Mouse (Mus musculus): ENCODE data around the gene Hoxd13. TPM values are rescaled to one million over a fixed set of nuclear protein-coding genes. Genes with fewer than 3 reads are reported as not detected.

The Hoxd13 gene
- total and polyA plus RNA-seq, 3 experiments, result not detected

DNA sequence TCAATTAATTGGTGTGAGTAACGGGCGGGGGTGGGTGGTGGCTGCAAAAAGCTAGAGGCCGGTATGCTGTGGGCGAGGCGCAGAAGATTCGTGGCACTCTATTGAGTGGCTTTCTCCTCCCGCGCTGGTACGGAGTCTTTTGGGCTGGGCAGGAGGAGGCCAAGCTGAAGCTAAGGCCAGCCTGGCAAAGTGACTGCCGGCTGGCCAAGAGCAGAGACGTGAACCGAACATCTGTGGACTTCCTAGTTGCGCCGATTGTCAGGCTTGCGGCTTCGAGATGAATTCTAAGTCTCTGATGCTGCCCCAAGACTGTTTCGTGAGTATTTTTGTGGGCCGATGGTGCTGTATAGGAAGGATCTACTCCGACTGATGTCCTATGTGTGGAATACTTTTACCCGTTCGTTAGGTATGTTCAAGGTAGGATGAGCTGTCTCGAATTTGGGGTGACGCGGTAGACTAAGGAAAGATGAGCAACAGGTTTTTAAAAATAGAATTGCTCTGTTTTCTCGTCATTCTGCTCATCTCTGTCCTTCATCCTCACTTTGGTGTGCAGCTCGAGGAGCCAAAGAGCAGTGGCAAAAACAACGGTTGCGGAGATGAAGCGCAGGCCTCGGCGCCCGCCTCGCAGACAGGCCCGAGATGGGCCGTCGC lies 794 bp upstream of the Hoxd13 start:
- H3K9ac ChIP-seq (ENCODE audit: low read depth, low read length), result no peak overlapping the region
- H3K27me3 ChIP-seq (ENCODE audit: control insufficient read depth, insufficient read depth, low read length), result peaks cover 24% of the 10 kb centered on the region
- intact Hi-C loops (cut with DNase I), result no loop called here
- H3K36me3 ChIP-seq (ENCODE audit: control insufficient read depth, insufficient read depth, low read length), result no peaks in the 10 kb centered on the region
- peak in 1 of 2 experiments; percentile 49 for DNase-seq
- H3K79me2 ChIP-seq (replicated peaks; ENCODE audit: control insufficient read depth, insufficient read depth, low read length), result no peaks in the 10 kb centered on the region
- no peaks in the 10 kb centered on the region for H3K4me1 ChIP-seq (ENCODE audit: control insufficient read depth, insufficient read depth, low read length)
- WGBS, result 6% methylated on average over 36 of the region's 36 CpGs
- H3K4me3 ChIP-seq, result no peak overlapping the region
- H3K27ac ChIP-seq, result no peak overlapping the region
- TF ChIP-seq CTCF (IDR thresholded peaks at IDR 0.05), result no peak
- TF ChIP-seq POLR2A (IDR thresholded peaks at IDR 0.05; ENCODE audit: insufficient read depth, low read depth, low read length), result no peak
- no peak for TF ChIP-seq EP300 (IDR thresholded peaks at IDR 0.05; ENCODE audit: insufficient read depth, low read depth, low read length)

- intact Hi-C loops (cut with DNase I), result no loop called here
- H3K9ac ChIP-seq (ENCODE audit: low read depth, low read length), result no peak overlapping the region
- TF ChIP-seq EP300 (IDR thresholded peaks at IDR 0.05; ENCODE audit: insufficient read depth, low read depth, low read length) (no peak), POLR2A (IDR thresholded peaks at IDR 0.05; ENCODE audit: insufficient read depth, low read depth, low read length) (no peak), CTCF (IDR thresholded peaks at IDR 0.05) (no peak)
- H3K4me1 ChIP-seq (ENCODE audit: control insufficient read depth, insufficient read depth, low read length), result no peaks in the 10 kb centered on the region
- no peaks in the 10 kb centered on the region for H3K79me2 ChIP-seq (replicated peaks; ENCODE audit: control insufficient read depth, insufficient read depth, low read length)
- DNase-seq, result peak in 1 of 2 experiments; percentile 53
- H3K27ac ChIP-seq, result no peak overlapping the region
- peak overlapping the region; percentile 36 for H3K4me3 ChIP-seq
- no peaks in the 10 kb centered on the region for H3K36me3 ChIP-seq (ENCODE audit: control insufficient read depth, insufficient read depth, low read length)
- 1% methylated on average over 71 of the region's 74 CpGs for WGBS
- peaks cover 24% of the 10 kb centered on the region for H3K27me3 ChIP-seq (ENCODE audit: control insufficient read depth, insufficient read depth, low read length)
These were observed 490 bp downstream of the Hoxd13 start for GRCm38 (mm10) chr2:74668370-74669229.

GRCm38 (mm10) chr2:74669230-74669578 lies 1.1 kb downstream of the Hoxd13 start:
- Histone ChIP-seq H3K79me2 (replicated peaks; ENCODE audit: control insufficient read depth, insufficient read depth, low read length) (no peaks in the 10 kb centered on the region), H3K27me3 (ENCODE audit: control insufficient read depth, insufficient read depth, low read length) (peaks cover 26% of the 10 kb centered on the region), H3K27ac (no peak overlapping the region), H3K9ac (ENCODE audit: low read depth, low read length) (no peak overlapping the region), H3K4me1 (ENCODE audit: control insufficient read depth, insufficient read depth, low read length) (no peaks in the 10 kb centered on the region), H3K4me3 (no peak overlapping the region), H3K36me3 (ENCODE audit: control insufficient read depth, insufficient read depth, low read length) (no peaks in the 10 kb centered on the region)
- intact Hi-C loops (cut with DNase I), result no loop called here
- 5% methylated on average over 3 of the region's 3 CpGs for WGBS
- no peak for DNase-seq
- no peak for TF ChIP-seq CTCF (IDR thresholded peaks at IDR 0.05)
- no peak for TF ChIP-seq EP300 (IDR thresholded peaks at IDR 0.05; ENCODE audit: insufficient read depth, low read depth, low read length)
- TF ChIP-seq POLR2A (IDR thresholded peaks at IDR 0.05; ENCODE audit: insufficient read depth, low read depth, low read length), result no peak

- intact Hi-C loops (cut with DNase I), result loop anchor here (5.0 kb wide), 1 partner anchor 1087 kb away; the partner anchor contains the start of gene Chrna1
These were observed 1.6 kb downstream of the Hoxd13 start for GRCm38 (mm10) chr2:74669650-74670235.

GRCm38 (mm10) chr2:74670632-74671188 lies 2.6 kb downstream of the Hoxd13 start:
- WGBS, result 11% methylated on average over 3 of the region's 3 CpGs
- H3K27ac ChIP-seq, result no peak overlapping the region
- peaks cover 34% of the 10 kb centered on the region for H3K27me3 ChIP-seq (ENCODE audit: control insufficient read depth, insufficient read depth, low read length)
- no peak overlapping the region for H3K9ac ChIP-seq (ENCODE audit: low read depth, low read length)
- H3K4me3 ChIP-seq, result no peak overlapping the region
- intact Hi-C loops (cut with DNase I), result loop anchor here (5.0 kb wide), 1 partner anchor 1088 kb away; the partner anchor contains the start of gene Chrna1
- H3K4me1 ChIP-seq (ENCODE audit: control insufficient read depth, insufficient read depth, low read length), result no peaks in the 10 kb centered on the region
- no peak for TF ChIP-seq EP300 (IDR thresholded peaks at IDR 0.05; ENCODE audit: insufficient read depth, low read depth, low read length)
- H3K79me2 ChIP-seq (replicated peaks; ENCODE audit: control insufficient read depth, insufficient read depth, low read length), result no peaks in the 10 kb centered on the region
- H3K36me3 ChIP-seq (ENCODE audit: control insufficient read depth, insufficient read depth, low read length), result no peaks in the 10 kb centered on the region
- no peak for DNase-seq

More at GRCm38 (mm10) chr2:74669650-74670235, 1.6 kb downstream of the Hoxd13 start:
- no peak overlapping the region for H3K9ac ChIP-seq (ENCODE audit: low read depth, low read length)
- no peak overlapping the region for H3K27ac ChIP-seq
- TF ChIP-seq POLR2A (IDR thresholded peaks at IDR 0.05; ENCODE audit: insufficient read depth, low read depth, low read length), result no peak
- no peak for TF ChIP-seq EP300 (IDR thresholded peaks at IDR 0.05; ENCODE audit: insufficient read depth, low read depth, low read length)
- no peak for TF ChIP-seq CTCF (IDR thresholded peaks at IDR 0.05)
- 6% methylated on average over 14 of the region's 14 CpGs for WGBS
- H3K79me2 ChIP-seq (replicated peaks; ENCODE audit: control insufficient read depth, insufficient read depth, low read length), result no peaks in the 10 kb centered on the region
- no peaks in the 10 kb centered on the region for H3K4me1 ChIP-seq (ENCODE audit: control insufficient read depth, insufficient read depth, low read length)
- no peaks in the 10 kb centered on the region for H3K36me3 ChIP-seq (ENCODE audit: control insufficient read depth, insufficient read depth, low read length)
- DNase-seq, result no peak
- no peak overlapping the region for H3K4me3 ChIP-seq
- H3K27me3 ChIP-seq (ENCODE audit: control insufficient read depth, insufficient read depth, low read length), result peaks cover 26% of the 10 kb centered on the region

Data from heart, adult 2 months (tissue).